Mouse (Mus musculus) embryonic facial prominence, embryonic 13.5 days (tissue): ENCODE data around the gene Ubl3. TPM values are rescaled to one million over a fixed set of nuclear protein-coding genes. Genes with fewer than 3 reads are reported as not detected.

Experiments used
- ATAC-seq: fragments of 200-750 bp; cut with Nextera tagmentation; 2 replicates; pipeline ENCODE4 v1.8.0; 2017; ENCODE audit warnings: low read depth; ENCODE audit not compliant: insufficient number of reproducible peaks, insufficient read depth, low FRiP score, low TSS enrichment
- H3K27ac ChIP-seq: fragments of 300-500 bp; sonication (generic); 2 replicates; pipeline ENCODE4 v1.5.1; 2015; ENCODE audit warnings: moderate library complexity, mild to moderate bottlenecking, inconsistent platforms
- H3K27me3 ChIP-seq: fragments of 300-500 bp; sonication (generic); 2 replicates; pipeline ENCODE4 v1.6.1; 2015; ENCODE audit warnings: mild to moderate bottlenecking, inconsistent platforms
- H3K36me3 ChIP-seq: fragments of 300-500 bp; sonication (generic); 2 replicates; pipeline ENCODE4 v1.6.1; 2015; ENCODE audit warnings: mild to moderate bottlenecking, inconsistent platforms
- H3K4me1 ChIP-seq: fragments of 300-500 bp; sonication (generic); 2 replicates; pipeline ENCODE4 v1.6.1; 2015; ENCODE audit warnings: inconsistent platforms
- H3K4me2 ChIP-seq: fragments of 300-500 bp; sonication (generic); 2 replicates; pipeline ENCODE4 v1.6.1; 2015; ENCODE audit warnings: moderate library complexity, mild to moderate bottlenecking, inconsistent platforms
- H3K4me3 ChIP-seq: fragments of 300-500 bp; sonication (generic); 2 replicates; pipeline ENCODE4 v1.5.1; 2015; ENCODE audit warnings: mild to moderate bottlenecking, inconsistent platforms
- H3K9ac ChIP-seq: fragments of 300-500 bp; sonication (generic); 2 replicates; pipeline ENCODE4 v1.6.1; 2015; ENCODE audit warnings: mild to moderate bottlenecking, inconsistent platforms
- H3K9me3 ChIP-seq: fragments of 300-500 bp; sonication (generic); 2 replicates; pipeline ENCODE4 v1.6.1; 2016; ENCODE audit warnings: inconsistent platforms
- WGBS: fragments of 180-500 bp; shearing (Covaris S2); methylation state at CpG from one replicate; pipeline ENCODE4 v1.1.7; 2015; ENCODE audit warnings: mixed read lengths; 5-methylcytosine and 5-hydroxymethylcytosine counted together
- polyA plus RNA-seq: library from polyadenylated mRNA; unstranded; fragments of >200 nt; fragmentation: Nextera tagmentation; extraction: Ambion mirVana; gene quantifications from 2 replicates; pipeline ENCODE4 v1.2.1, GENCODE M21; 2015

Ubl3 gene
- polyA plus RNA-seq, 1 experiment from 2014 or later, result 68.2 TPM

GRCm38 (mm10) chr5:148466933-148467607 is 85.5 kb downstream of the Ubl3 start:
- no peak for ATAC-seq
- Histone ChIP-seq H3K9ac (no peak overlapping the region), H3K9me3 (no peaks in the 10 kb centered on the region), H3K27me3 (no peaks in the 10 kb centered on the region), H3K4me2 (no peak overlapping the region), H3K4me3 (no peak overlapping the region), H3K36me3 (no peaks in the 10 kb centered on the region), H3K27ac (0 out of 2 replicates have a peak overlapping the region, but pooled peaks have one; percentile 18), H3K4me1 (peaks cover 19% of the 10 kb centered on the region)
- 21% methylated on average over 8 of the region's 8 CpGs for WGBS

GRCm38 (mm10) chr5:148466116-148466515 is 86.5 kb downstream of the Ubl3 start:
- no peak overlapping the region for H3K9ac ChIP-seq
- no peaks in the 10 kb centered on the region for H3K9me3 ChIP-seq
- 84% methylated on average over 5 of the region's 5 CpGs for WGBS
- H3K36me3 ChIP-seq, result no peaks in the 10 kb centered on the region
- H3K4me3 ChIP-seq, result no peak overlapping the region
- no peaks in the 10 kb centered on the region for H3K27me3 ChIP-seq
- H3K4me1 ChIP-seq, result peaks cover 19% of the 10 kb centered on the region
- H3K4me2 ChIP-seq, result no peak overlapping the region
- H3K27ac ChIP-seq, result no peak overlapping the region
- no peak for ATAC-seq

GRCm38 (mm10) chr5:148465091-148465490 is 87.5 kb downstream of the Ubl3 start:
- ATAC-seq, result no peak
- Histone ChIP-seq H3K4me2 (no peak overlapping the region), H3K4me3 (no peak overlapping the region), H3K27me3 (no peaks in the 10 kb centered on the region), H3K27ac (no peak overlapping the region), H3K36me3 (no peaks in the 10 kb centered on the region), H3K4me1 (peaks cover 19% of the 10 kb centered on the region), H3K9me3 (peaks cover 4% of the 10 kb centered on the region; the same call in 1 of the 2 replicates), H3K9ac (no peak overlapping the region)
- 92% methylated on average over 9 of the region's 9 CpGs for whole genome bisulfite sequencing

- Histone ChIP-seq H3K4me1 (peaks cover 19% of the 10 kb centered on the region), H3K27me3 (no peaks in the 10 kb centered on the region), H3K36me3 (no peaks in the 10 kb centered on the region), H3K9ac (no peak overlapping the region), H3K9me3 (peaks cover 4% of the 10 kb centered on the region; the same call in 1 of the 2 replicates), H3K4me3 (no peak overlapping the region), H3K27ac (no peak overlapping the region), H3K4me2 (no peak overlapping the region)
- ATAC-seq, result no peak
- WGBS, result 74% methylated on average over 7 of the region's 7 CpGs
Measured at GRCm38 (mm10) chr5:148464489-148464888, 88.1 kb downstream of the Ubl3 start.

- peaks cover 4% of the 10 kb centered on the region; the same call in 1 of the 2 replicates for H3K9me3 ChIP-seq
- H3K4me1 ChIP-seq, result peaks cover 14% of the 10 kb centered on the region
- H3K27ac ChIP-seq, result no peak overlapping the region
- ATAC-seq, result no peak
- 92% methylated on average over 6 of the region's 6 CpGs for WGBS
- no peak overlapping the region for H3K9ac ChIP-seq
- H3K36me3 ChIP-seq, result no peaks in the 10 kb centered on the region
- no peak overlapping the region for H3K4me2 ChIP-seq
- no peaks in the 10 kb centered on the region for H3K27me3 ChIP-seq
- H3K4me3 ChIP-seq, result no peak overlapping the region
Measured at GRCm38 (mm10) chr5:148463783-148464294, 88.8 kb downstream of the Ubl3 start.

Other genes with a start within 250 kb of the Ubl3 start
- gene Slc7a1, start 152.9 kb downstream of the Ubl3 start, polyA plus RNA-seq, result 10.5 and 12.3 TPM in 2 replicates